Mouse (Mus musculus): ENCODE results near the gene Gad2.

The Gad2 gene

DNA sequence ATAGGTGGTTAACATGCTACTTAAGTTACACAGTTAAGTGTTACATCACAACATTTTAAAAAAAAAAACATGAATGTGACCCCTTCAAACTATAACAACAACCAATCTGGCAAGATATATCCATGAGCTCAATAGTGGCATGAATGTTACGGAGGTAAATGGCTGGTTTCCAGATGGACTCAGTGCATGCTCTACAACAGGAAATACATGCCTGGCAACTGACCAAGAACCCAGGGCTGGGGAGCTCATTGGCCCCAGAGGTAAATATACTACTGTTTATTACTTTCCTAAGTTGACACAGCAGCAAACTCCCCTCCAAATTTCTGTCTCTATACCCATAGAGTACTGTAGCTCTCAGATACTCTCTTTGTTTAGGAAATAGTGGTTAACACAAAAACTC, 26.4 kb downstream of the Gad2 start:
- DNase-seq, result no peak

GRCm38 (mm10) chr2:22651826-22652225, 29.8 kb downstream of the Gad2 start:
- no peak for DNase-seq

GRCm38 (mm10) chr2:22663731-22664130, 41.7 kb downstream of the Gad2 start:
- DNase-seq, result no peak

DNA sequence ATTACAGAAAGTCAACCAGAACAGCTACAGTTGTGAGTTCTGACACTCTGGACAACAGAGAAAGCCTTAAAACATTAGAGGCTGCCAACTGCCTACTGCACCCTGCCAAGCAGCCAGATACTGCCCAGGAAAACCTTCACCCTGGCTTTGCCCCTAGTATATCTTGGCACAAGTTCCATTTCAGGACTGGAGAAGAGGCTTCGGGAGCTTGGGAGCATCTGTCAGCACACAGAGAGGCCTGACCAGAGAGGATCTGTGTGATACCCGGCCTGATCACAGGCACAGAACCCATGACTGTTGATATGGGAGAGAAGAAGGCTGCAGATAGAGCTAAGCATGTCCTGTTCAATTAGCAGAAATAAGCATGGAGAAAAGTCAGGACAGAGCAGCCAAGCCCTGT, 48.4 kb downstream of the Gad2 start:
- DNase-seq, result no peak

GRCm38 (mm10) chr2:22671348-22671747, 49.3 kb downstream of the Gad2 start:
- DNase-seq, result no peak

GRCm38 (mm10) chr2:22677066-22677465, 55.1 kb downstream of the Gad2 start:
- no peak for DNase-seq

DNA sequence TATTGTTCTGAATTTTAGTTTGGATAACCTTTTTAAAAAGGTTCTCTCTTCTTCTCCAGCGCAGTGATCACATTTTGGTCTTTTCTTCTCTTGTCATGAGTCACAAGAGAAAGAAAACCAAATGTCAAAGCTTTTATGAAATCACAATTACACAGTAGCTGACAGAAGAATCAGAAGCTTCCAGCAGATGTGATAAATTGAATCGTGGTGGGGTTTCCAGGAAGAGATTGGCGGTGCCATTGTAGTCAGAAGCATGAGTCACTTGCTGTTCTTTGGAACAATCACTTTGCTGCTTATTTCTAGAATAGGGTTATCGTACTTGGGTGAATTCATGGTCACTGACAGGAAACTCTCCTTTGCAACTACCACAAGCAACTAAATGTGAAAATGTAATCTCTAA, 57.9 kb downstream of the Gad2 start:
- DNase-seq, result no peak

DNA sequence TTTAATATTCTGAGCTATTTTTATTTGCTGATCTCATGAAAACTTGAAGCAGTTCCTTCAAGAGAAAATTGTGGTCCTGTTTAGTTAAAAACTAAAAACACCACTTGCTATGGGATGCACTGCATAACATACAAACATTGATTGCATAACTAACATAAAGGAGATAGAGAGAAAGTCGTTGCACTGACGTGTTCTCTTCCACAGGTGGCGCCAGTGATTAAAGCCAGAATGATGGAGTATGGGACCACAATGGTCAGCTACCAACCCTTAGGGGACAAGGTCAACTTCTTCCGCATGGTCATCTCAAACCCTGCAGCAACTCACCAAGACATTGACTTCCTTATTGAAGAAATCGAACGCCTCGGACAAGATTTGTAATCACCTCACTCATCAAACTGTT, 68.0 kb downstream of the Gad2 start:
- DNase-seq, result no peak

DNA sequence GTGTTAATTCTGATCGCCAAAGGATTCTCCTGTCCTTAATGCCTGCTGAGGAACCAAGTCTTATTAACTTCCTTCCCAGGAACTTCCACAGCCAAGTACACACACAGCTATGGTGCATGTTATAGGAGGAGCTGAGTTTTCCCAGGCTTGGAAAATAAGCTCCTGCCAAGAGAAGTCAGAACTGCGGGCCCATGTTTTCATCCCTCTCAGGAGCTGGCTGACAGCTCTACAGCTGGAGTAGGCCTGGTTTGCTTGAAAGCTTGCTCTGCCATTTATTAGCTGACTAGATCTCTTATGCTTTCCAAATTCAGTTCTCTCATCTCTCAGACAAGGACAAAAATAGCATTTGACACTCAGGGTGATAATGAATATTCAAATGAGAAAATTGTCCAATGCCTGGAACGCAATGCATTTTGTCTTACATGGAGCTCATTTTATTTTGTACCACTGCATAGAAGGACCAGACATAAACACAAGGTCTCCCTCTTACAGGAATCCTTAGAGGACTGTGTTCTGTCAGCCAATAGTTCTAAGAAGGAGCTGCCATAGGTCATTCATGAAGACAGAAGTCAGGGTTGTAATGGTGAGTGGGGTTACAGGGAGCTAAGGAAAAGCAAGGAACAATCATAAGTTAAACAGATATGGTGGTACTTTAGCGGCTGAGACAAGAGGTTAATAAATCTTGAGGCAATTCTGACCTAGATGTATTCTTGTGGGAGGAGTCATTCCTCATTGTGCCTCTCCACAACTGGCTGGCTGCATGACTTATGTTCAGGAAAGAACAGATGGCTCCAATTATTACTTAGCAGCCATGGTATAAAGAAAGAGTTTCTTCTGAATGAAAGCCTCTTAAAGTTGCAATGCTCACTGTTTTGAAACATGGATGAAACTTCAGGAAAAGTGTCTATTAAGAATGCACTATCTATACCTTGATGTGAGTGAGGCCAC, 83.0 kb downstream of the Gad2 start:
- no peak for DNase-seq

- DNase-seq, result no peak
Measured at GRCm38 (mm10) chr2:22706233-22706632, 84.2 kb downstream of the Gad2 start.

GRCm38 (mm10) chr2:22721522-22722470, 99.8 kb downstream of the Gad2 start:
- DNase-seq, result peak; percentile 46

GRCm38 (mm10) chr2:22723927-22724534, 102.0 kb downstream of the Gad2 start:
- DNase-seq, result no peak

DNA sequence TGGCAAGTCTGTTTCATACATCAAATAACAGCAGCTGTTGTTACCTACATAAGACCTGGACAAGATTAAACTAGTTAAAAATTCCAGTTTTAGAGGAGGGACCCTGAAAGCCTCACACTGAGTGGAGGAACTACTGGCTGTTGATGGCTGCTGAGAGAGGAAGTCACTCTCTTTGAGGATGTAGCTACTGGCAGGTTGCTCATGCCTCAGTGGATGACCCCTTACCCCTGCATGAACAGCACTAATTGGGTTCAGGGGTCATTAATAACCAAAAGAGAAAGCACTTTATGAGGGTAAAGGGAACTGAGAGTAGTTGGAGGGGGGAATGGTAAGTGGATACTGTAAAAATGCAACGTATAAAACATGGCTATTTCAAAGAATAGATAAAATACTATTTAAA, 105.1 kb downstream of the Gad2 start:
- DNase-seq, result no peak

DNA sequence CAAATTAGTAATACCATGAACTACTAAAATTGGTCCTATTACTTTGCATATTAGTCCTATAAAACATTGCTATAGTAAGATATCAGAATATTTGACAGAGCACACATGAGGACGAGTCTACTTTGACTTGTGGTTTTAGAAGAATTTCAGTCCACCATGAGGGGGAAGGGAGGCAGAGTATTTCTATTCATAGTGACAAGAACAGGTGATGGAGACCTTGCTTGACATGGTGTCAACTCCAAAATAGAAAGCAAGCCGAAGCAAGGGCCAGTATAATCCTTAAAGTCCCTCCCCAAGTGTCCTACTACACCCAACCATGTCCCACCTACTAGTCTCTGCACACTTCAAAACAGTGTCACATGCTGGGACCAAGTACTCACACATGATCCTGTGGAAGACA, 114.1 kb downstream of the Gad2 start:
- no peak for DNase-seq

GRCm38 (mm10) chr2:22739369-22739768, 117.4 kb downstream of the Gad2 start:
- no peak for DNase-seq

DNA sequence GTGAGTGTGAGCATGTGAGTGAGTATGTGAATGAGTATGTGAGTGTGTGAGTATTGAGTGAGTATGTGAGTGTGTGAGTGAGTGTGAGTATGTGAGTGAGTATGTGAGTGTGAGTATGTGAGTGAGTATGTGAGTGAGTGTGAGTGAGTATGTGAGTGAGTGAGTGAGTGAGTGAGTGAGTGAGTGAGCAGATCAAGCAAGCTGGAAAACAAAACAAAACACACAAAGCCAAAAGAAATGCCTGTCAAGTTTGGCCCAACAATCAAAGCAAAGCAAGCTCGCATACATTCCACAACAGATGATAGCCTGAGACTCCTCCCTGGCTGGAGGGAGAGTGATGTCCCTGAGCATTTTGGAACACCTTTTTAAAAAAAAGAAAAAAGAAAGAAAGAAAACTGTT, 118.4 kb downstream of the Gad2 start:
- no peak for DNase-seq

GRCm38 (mm10) chr2:22741222-22741621, 119.2 kb downstream of the Gad2 start:
- DNase-seq, result no peak

Measured in right cerebral cortex, postnatal 14 days (tissue).